Mouse (Mus musculus) kidney, adult 11 months (tissue): ENCODE measurements around the gene Gm20388.

Experiments used
- DNase-seq: peaks from one replicate; pipeline ENCODE4 v3.0.0; 2022

Gene Gm20388

DNA sequence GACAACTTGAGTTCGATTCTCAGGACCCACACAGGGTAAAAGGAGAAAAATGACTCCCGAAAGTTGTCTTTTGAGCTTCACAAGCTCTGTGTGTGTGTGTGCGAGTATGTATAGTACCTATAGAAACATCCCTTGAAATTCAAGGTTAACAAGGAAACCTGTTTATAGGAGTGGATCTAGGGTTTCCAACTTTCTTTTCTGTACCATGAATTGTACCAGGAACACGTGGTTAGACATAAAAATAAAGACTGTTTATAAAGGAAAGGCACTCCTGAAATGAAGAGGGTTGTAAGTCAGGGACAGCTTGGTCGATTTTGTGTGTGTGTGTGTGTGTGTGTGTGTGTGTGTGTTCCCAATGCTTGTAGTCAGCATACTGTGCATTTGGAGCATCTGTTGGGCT is 1198.0 kb downstream of the Gm20388 start:
- DNase-seq = no peak

DNA sequence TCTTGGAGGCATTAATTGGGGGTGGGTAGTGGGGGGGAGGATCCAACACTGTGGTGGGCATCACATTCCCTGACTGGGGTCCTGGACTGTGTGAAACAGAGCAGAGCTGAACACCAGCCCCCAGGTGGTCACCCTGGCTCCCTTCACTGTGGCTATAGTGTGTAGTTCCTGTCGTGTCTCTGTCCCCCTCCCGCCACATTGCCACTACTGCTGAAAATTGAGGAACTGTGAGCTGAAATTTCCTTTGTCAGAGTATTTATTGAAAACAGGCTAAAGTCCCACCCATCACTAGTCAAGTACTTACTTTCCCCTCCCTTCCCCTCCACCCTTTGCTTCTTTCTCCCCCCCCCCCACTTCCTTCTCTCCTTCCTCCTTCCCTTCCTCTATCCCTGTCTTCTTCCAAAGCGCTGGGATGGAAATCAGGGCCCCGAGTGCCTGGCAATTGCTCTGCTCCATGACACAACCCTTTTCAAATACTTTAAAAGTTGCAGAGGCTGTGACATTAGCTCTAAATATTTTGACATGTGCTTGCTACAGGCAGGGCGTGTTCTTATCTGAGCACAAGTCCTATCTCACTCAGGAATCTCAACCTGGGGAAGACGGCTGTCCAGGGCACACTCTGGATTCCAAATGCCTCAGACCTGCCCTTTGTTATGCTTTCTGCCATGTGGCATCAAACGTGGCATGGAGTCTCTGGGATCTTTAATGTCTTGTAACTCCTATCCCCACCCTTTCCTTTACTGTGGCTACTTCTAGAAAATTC is 1200.7 kb downstream of the Gm20388 start:
- DNase-seq = no peak

DNA sequence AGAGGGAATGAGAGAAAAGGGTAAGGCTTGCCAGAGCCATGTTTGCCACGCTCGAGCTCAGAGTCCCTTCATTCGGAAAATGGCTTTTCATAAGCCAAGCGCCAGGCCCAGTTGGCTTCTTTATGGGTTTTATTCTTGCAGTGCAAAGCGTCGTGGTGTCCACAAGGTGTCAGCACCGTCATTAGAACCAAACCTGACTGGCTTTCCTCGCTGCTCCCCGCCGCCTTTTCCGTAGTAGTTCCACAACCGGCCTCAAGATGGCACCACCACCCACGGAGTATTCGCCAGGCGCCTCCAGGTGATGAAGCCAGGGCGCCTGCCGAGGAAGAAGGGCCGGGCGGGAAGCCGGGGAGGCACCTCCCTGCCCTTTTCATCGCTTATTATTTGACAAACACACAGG is 1202.6 kb downstream of the Gm20388 start:
- peak; percentile 92 for DNase-seq

DNA sequence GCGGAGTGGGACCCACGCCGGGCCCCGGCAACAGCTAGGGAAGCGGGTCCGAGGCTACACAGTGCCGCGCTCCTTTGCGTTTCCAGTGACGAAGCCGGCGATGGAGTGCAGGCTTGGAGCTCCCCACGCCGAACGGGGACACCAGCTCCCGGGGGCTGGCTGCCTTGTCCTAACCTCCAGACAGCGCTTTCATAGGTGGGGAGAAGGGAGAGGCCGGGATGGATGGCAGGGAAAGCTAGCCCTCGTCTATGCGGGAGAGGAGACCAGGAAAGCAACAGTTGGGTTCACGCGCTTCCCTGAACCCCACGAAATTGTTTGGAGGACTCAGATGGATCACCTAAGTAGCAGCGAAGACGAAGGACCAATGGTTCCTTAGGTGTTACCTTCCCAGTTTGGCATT is 1204.5 kb downstream of the Gm20388 start:
- DNase-seq = no peak

DNA sequence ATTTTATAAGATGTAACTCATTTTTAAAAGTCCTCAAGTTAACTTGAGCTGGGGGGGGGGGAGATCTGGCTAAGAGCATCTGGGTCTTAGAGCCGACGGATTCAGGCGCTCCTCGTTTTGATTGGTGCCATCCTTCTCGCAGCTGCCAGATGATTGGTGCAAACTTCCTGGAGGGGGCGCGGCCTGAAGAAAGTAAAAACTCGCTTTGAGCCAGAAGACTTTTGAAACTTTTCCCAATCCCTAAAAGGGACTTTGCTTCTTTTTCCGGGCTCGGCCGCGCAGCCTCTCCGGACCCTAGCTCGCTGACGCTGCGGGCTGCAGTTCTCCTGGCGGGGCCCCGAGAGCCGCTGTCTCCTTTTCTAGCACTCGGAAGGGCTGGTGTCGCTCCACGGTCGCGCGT is 1205.3 kb downstream of the Gm20388 start, which contains the start of gene Foxc2:
Foxc2 (plus strand) TSS at position 224 of the 400 bp plus-strand sequence.
- DNase-seq = peak; percentile 90

DNA sequence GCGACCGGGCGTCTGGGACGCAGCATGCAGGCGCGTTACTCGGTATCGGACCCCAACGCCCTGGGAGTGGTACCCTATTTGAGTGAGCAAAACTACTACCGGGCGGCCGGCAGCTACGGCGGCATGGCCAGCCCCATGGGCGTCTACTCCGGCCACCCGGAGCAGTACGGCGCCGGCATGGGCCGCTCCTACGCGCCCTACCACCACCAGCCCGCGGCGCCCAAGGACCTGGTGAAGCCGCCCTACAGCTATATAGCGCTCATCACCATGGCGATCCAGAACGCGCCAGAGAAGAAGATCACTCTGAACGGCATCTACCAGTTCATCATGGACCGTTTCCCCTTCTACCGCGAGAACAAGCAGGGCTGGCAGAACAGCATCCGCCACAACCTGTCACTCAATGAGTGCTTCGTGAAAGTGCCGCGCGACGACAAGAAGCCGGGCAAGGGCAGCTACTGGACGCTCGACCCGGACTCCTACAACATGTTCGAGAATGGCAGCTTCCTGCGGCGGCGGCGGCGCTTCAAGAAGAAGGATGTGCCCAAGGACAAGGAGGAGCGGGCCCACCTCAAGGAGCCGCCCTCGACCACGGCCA is 1206.0 kb downstream of the Gm20388 start:
- no peak for DNase-seq

DNA sequence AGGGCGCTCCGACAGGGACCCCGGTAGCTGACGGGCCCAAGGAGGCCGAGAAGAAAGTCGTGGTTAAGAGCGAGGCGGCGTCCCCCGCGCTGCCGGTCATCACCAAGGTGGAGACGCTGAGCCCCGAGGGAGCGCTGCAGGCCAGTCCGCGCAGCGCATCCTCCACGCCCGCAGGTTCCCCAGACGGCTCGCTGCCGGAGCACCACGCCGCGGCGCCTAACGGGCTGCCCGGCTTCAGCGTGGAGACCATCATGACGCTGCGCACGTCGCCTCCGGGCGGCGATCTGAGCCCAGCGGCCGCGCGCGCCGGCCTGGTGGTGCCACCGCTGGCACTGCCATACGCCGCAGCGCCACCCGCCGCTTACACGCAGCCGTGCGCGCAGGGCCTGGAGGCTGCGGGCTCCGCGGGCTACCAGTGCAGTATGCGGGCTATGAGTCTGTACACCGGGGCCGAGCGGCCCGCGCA is 1206.6 kb downstream of the Gm20388 start:
- no peak for DNase-seq

DNA sequence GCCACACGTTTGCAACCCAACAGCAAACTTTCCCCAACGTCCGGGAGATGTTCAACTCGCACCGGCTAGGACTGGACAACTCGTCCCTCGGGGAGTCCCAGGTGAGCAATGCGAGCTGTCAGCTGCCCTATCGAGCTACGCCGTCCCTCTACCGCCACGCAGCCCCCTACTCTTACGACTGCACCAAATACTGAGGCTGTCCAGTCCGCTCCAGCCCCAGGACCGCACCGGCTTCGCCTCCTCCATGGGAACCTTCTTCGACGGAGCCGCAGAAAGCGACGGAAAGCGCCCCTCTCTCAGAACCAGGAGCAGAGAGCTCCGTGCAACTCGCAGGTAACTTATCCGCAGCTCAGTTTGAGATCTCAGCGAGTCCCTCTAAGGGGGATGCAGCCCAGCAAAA is 1207.3 kb downstream of the Gm20388 start:
- DNase-seq = no peak

DNA sequence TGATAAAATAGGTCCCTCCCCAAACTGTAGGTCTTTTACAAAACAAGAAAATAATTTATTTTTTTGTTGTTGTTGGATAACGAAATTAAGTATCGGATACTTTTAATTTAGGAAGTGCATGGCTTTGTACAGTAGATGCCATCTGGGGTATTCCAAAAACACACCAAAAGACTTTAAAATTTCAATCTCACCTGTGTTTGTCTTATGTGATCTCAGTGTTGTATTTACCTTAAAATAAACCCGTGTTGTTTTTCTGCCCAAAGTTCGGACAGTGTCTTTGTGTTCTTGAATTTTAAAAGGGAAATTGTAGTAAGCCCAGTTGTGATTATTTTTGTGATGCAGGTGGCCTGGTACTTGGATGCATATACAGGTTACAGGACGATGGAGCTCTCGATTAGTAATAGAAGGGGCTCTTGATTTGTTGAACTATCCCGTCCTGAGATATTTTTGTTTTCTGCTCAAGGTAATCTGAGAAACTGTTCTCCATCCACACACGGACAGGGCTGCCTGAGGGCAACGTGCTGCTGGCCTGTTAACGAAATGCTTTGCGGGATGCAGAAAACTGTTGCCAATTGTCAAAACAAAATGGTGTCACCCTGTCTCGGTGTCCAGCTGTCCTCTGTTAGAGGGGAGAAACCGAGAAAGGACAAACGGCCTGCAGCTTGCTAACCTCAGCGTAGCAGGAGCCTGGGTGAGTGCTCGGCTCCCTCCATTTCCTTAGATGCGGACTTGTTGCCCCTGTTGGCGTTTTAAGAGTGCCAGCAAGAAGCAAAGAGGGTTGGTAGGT is 1208.2 kb downstream of the Gm20388 start:
- DNase-seq = no peak

DNA sequence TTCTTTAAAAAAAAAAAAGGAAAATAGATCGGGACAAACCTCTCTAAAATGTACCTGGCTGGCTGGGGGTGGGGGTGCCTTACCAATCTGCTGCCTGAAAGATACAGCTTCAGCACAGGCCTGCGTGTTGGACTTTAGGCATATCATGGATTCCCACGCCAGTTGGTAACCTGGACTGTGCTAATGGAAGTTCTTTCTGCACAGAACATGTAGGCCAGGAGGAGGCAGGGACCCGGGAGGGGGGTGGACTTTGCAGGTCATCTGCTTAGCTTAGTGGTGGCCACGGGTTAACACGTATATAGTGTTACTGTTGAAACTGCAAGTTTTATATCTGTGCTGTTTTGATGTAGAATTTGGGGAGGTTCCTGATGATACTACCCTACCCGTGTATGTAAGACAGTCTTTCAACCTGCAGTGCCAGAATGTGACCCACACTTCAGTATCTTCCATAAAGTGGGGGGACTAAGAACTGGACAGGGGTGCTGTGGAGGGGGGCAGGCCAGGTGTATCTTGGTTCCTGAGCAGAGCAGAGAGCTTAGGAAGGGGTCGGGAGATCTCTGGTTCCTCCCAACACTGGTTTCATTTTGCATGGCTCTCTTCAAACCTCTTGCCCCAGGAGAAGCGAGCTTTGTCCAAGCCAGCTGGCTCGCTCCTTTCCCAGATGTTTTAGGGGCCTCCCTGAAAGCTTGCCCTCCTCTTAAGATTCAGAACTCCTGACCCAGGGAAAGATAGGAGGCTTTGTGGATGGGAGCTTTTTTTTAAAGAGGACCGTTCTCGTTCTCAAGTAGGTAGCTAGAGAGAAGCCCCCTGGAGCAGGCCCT is 1209.2 kb downstream of the Gm20388 start:
- DNase-seq = no peak

DNA sequence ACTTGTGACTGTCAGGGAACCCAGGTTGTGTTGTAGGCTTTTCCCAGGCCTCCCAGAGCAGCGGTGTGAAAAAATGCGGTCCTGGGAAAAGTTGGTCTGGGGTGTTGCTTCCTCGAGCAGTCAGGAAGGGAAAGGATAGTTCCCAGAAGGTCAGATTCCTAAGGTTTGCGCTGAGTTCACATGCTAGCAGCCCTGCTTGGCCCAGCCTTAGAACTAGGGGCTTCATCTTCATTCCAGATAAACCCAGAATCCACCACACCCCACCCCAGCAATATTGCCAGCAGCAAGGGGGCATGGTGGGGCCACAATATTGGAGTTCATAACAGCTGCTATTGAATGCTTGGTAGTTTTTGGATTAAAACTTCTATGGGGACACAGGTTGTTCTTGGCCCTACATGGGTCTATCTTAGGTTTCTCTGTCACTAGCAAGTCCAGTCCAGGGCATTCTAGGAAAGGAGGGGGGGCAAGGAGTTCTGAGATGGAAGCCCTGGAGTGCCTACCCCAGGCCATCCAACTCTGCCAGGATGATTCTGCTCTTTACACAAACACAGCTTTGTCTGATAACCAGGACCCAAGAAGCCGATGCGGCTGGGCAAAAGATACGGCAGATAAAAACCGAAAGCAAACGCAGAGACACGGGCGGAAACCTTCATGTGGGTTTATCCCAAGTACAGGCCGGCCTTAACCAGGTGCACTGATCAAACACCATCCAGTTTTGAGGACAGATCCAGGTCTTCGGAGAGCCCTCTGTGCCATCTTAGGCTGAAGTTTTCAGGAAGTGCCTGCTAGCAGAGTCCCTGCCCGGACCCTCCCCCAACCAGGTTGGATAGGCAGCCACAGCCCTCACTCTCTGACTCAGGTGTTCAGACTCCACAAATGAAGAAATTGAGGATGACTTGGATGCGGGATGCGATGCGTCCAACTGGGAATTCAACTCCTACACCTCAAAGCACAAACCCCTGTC is 1210.1 kb downstream of the Gm20388 start:
- DNase-seq = no peak

DNA sequence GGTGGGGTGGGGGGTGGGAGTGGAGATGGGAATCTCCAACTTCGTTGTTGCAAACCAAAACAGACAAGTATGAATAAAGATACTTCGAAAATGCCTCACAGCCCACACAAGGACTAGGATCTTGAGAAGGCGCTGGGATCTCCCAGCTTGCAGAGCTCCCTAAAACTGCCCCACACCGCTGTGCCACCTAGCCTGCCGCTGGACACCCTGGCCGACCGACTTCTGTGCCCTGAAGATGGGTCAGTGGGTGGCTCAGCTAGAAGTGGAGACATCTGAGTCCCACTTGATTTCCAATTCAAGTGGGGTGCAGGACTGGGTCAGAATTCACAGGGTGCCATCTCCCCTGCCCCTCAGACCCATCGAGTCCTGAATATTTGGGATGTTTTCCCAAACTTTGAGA is 1211.1 kb downstream of the Gm20388 start:
- no peak for DNase-seq

DNA sequence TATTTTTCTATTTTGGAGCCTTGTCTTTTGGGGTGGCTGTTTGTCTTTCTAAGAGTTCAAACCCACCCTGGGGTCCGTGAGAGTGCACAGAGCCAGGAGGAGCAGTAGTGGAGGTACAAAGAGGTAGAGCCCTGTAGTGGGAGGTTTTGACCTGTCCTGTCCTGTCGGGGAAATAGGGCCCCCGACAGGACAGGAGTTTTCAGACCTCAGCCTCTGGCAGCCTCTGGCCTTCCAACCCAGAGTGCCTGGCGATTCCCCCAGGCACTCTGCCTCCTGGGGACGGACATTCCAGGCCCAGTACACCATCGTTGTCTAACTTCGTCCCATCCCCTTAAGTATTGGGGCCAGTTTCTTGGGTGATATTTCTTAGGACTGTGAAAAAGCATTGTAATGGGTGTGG is 1211.7 kb downstream of the Gm20388 start:
- no peak for DNase-seq

DNA sequence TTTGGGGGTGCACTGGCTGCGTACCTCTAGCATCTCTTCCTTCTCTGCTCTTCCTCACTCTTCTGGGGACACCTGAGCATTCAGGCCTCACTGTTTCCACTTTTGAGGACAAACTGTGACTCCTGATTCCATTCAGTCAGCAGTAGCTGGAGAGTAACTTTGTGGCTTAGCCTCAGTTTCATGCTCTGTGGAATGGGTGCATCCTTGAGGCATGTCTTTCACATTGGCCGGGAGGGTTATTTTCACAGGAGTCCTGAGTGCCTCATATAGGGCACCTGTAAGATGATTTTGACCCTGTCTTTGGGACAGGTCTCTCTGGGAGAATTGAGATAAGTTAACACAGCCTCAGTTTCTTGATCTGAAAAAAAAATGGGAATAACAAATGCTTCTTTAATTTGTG is 1212.5 kb downstream of the Gm20388 start:
- DNase-seq = no peak

DNA sequence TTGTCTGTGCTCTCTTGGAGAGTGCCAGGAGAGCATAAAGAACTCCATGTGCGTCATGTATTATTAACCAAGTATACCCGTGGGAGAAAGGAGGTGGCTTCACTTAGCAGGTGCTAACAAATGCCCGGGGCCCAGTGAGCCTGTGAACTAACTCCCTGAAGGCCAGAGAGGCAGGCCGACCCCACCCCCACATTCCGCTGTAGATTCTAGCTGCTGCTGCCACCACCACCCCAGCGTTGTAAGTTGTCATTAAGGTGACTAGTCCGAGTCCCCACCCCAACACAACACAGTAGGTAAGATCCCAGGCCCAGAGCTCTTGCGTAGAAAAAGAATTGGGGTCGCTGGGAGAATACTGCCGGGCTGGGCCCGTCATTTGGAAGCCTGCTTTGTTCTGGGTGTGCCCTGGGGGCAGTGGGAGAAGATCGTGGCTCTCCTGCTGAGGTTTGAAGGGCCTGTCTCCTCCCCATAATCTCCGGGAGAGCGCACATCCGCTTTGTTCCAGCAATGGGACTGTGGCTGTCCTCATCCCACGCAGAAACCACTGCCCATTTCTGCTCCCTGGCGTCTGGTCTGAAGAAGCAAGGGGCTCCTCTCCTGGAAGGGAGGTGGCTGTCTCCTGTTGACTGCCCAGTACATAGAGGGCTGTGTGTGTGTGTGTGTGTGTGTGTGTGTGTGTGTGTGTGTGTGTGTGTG is 1214.1 kb downstream of the Gm20388 start:
- no peak for DNase-seq

DNA sequence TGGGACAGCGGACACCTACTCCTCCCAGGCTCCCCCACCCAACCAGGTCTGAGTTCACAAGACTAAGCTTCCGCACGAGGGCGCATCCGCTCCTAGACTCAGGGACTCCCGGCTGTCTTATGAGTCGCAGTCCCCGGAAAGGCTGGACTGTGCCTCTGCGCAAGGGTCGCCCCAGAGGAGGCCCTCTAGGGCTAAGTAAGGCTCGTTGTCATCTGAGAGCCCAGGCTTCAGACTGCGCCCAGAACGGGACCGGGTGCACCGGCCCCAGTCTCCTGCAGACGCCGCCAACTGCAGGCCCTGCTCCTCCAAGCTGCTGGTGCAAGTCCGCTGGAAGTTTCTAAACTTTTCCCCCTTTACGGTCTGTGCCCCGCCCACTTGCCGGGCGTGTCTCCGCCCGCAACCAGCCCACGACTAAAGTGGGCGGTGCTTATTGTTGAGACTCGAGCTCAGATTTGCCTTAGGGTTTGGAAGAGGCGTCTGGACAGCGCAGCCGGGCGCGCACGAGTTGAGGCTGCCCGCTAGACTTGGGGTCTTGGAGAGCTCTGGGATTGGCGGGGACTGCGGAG is 1214.8 kb downstream of the Gm20388 start:
- peak; percentile 70 for DNase-seq

DNA sequence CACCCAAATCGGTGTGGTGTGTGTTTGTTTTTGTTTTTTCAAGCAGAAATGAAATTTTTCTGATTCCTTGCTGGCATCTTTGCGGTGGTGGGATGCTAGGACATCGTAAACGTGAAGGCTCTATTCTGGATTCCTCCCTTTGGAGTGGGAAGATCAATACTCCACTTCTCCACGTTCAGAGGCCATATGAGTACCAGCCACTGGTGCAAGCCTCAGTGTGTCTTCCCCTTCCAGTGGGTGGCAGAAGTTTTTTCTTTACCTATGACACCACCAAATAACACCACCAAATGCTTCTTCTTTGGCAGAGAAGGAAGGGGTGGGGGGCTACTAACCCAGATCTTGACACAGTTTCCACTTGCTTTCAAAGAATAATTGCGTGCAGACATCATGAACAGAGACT is 1215.5 kb downstream of the Gm20388 start:
- no peak for DNase-seq

DNA sequence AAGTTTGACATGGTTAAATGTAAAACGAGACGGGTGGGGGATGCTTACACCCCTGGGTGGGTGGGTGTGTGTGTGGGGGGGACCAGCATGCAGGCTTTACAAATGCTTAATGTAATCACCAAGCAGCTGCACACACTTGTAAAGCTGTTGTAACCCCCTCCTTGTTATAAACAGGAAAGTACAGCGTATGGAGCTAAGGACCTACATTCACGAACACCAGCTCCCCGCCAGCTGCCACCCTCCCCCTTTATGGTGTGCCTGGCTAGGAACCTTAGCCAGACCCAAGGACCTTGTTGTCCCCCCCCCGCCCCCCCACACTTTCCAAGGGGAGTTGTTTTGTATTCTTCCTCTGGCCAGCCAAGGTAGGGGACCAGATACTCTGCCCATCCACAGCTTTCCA is 1216.1 kb downstream of the Gm20388 start:
- DNase-seq = no peak

DNA sequence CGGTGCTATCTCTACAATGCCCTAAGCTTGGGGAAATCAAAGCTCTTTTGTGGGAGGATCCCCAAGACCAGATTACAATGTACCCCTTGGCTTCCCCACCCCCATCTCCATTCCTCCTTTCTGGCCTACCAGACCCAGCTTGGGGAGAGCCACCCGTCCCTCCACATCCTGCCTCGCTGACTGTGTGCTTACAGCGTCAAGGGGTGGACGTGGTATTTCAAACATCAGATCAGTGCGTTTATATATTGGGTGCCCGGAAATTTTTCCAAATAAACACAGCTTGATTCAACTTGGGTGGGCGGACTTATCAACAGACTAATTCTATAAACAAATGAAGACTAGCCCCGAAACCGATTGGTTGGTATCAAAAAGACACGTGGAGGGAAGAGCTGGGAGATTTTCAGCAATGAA is 1216.7 kb downstream of the Gm20388 start:
- DNase-seq = no peak

DNA sequence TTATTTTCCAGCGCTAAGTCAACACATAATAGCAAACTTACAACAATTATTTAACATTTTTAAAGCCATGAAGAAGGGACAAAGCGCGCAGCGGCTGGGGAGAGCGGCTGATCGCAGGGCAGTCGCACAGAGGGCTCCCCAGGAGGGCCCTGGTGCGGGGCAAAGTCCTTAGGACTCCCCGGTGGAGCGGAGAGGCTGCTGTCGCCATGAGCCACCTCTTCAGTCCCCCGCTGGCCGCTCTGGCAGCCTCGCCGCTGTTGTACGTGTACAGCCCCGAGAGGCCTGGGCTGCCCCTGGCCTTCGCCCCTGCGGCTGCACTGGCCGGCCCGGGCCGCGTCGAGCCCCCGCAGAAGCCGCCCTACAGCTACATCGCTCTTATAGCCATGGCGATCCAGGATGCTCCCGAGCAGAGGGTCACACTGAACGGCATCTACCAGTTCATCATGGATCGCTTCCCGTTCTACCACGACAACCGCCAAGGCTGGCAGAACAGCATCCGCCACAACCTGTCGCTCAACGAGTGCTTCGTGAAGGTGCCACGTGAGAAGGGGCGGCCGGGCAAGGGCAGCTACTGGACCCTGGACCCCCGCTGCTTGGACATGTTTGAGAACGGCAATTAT is 1217.2 kb downstream of the Gm20388 start, which contains the start of gene Foxl1:
Foxl1 (plus strand) TSS at position 185 of the 620 bp plus-strand sequence.
- DNase-seq = no peak
